Mouse (Mus musculus): ENCODE results near the gene Acss2.

GRCm38 (mm10) chr2:155622606-155623005, 104.9 kb downstream of the Acss2 start:
- TF ChIP-seq CTCF (IDR thresholded peaks at IDR 0.05) = no peak
- no peak for TF ChIP-seq EP300 (IDR thresholded peaks at IDR 0.05)

Data from lung, postnatal 0 days (tissue).